Mouse (Mus musculus) megakaryocyte, adult 5-6 weeks (primary cell): Measurements from ENCODE around the gene Colq. TPM values are rescaled to one million over a fixed set of nuclear protein-coding genes. Genes with fewer than 3 reads are reported as not detected.

Source experiments
- ATAC-seq: 2 replicates; pipeline ENCODE4 v1.8.0; 2016; ENCODE audit warnings: mild to moderate bottlenecking, inconsistent platforms; ENCODE audit not compliant: poor library complexity, severe bottlenecking
- total RNA-seq, 2 experiments: library from RNA; stranded (forward) in 1 of 2; stranded (reverse) in 1 of 2; fragments of 153-499, 151-499 nt in 1 of 2; fragments of 221-1000, 200-1000 nt in 1 of 2; gene quantifications; 2 replicates each; pipeline versions ENCODE4 v1.2.3 to v1.2.4; 2015 to 2017

Gene Colq
- total RNA-seq, 2 experiments from 2014 or later: 0.07 TPM; not detected in 1

- no peak for ATAC-seq
These were observed 15.3 kb downstream of the Colq start for GRCm38 (mm10) chr14:31575866-31576265.

GRCm38 (mm10) chr14:31574903-31575665, 16.1 kb downstream of the Colq start:
- ATAC-seq: no peak

- no peak for ATAC-seq
These were observed 18.5 kb downstream of the Colq start for GRCm38 (mm10) chr14:31572561-31573175.

GRCm38 (mm10) chr14:31571419-31571818, 19.7 kb downstream of the Colq start:
- no peak for ATAC-seq

- peak; percentile 60 for ATAC-seq
These were observed 20.8 kb downstream of the Colq start for GRCm38 (mm10) chr14:31570131-31570951.

GRCm38 (mm10) chr14:31569151-31569631, 22.0 kb downstream of the Colq start:
- peak; percentile 70 for ATAC-seq

GRCm38 (mm10) chr14:31565478-31566212, 25.5 kb downstream of the Colq start:
- ATAC-seq: no peak

GRCm38 (mm10) chr14:31564452-31565179, 26.5 kb downstream of the Colq start:
- ATAC-seq: no peak

GRCm38 (mm10) chr14:31560886-31561285, 30.3 kb downstream of the Colq start:
- ATAC-seq: no peak

- ATAC-seq: no peak
These were observed 31.9 kb downstream of the Colq start for GRCm38 (mm10) chr14:31559216-31559615.

- no peak for ATAC-seq
These were observed 33.4 kb downstream of the Colq start for GRCm38 (mm10) chr14:31557784-31558183.

GRCm38 (mm10) chr14:31557273-31557672, 33.9 kb downstream of the Colq start:
- ATAC-seq: no peak

- ATAC-seq: no peak
These were observed 34.5 kb downstream of the Colq start for GRCm38 (mm10) chr14:31556526-31557260.

- no peak for ATAC-seq
These were observed 35.1 kb downstream of the Colq start for GRCm38 (mm10) chr14:31555963-31556434.

- ATAC-seq: no peak
These were observed 36.1 kb downstream of the Colq start for GRCm38 (mm10) chr14:31555021-31555420.

GRCm38 (mm10) chr14:31543885-31544442, 47.2 kb downstream of the Colq start:
- ATAC-seq: no peak

- no peak for ATAC-seq
These were observed 53.8 kb downstream of the Colq start for GRCm38 (mm10) chr14:31537298-31537697.

- no peak for ATAC-seq
These were observed 58.5 kb downstream of the Colq start for GRCm38 (mm10) chr14:31532656-31533055.
